Mouse (Mus musculus) right cerebral cortex, adult 2 months (tissue): Measurements from ENCODE around the gene Gli3.

ENCODE experiments used
- DNase-seq, 2 experiments: peaks; one replicate each; pipeline ENCODE4 v3.0.0; 2021 to 2022; ENCODE audit warnings: low spot score in 2 of 2

Gli3 gene

DNA sequence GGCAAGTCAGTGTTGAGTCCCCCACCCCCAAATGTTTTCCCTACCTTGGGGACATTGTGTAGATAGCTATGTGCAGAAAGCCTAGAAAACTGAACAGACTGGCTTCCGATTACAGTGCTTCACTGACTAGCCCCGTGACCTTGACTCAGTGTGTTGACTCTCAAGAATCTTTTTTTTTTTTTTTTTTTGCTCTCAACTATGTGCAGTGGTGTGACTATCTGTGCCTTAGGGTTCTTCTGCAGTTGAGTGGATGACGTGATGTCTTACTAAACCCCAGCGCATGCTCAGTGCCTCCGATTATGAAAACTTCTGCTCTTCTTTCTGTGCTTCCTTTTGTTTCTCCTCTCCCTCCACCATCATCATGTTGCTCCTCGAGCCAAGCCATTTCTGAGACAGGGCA lies 87.7 kb downstream of the Gli3 start:
- DNase-seq: no peak

GRCm38 (mm10) chr13:15552009-15552408 lies 89.0 kb downstream of the Gli3 start:
- no peak for DNase-seq

DNA sequence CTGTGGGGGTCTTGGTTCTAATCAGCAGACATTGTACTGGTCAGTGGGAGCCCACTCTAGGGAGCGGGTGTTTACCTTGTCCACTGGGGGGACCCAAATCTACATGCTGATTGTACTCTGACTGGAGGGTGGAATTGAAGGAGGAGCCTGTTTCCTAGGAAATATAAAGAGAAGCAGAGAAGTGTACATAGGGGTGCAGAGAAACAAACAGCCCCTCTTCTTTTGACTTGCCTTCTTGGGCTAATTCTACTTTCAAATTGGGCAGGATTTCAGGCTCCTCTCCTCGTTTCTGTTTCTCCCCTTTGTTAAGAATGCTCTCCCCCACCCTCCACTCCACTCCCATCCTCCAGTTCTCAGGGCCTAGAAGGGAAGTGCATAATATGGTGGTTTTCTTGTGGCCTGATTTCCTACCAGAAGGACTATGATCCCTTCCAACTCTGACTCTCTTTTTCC lies 93.6 kb downstream of the Gli3 start:
- DNase-seq: no peak

DNA sequence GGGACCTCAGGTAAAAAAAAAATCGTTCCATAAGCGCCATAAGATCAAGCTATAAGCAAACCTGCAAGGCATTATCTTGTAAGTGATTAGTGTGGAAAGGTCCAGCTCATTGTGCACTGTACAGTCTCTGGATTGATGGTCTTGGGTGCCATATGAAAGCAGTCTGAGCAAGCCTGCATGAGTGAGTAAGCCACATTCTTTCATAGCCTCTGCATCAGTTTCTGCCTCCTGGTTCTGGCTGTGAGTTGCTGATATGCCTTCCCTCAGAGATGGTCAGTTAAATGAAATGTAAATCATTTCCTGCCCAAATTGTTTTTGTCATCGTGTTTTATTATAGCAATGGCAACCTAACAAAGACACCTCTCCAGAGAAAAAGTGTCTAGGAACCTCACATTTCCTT lies 98.4 kb downstream of the Gli3 start:
- no peak for DNase-seq

- DNase-seq: no peak
Measured at GRCm38 (mm10) chr13:15570908-15571568, 108.0 kb downstream of the Gli3 start.

GRCm38 (mm10) chr13:15577133-15577917 lies 114.3 kb downstream of the Gli3 start:
- no peak for DNase-seq

GRCm38 (mm10) chr13:15580458-15580857 lies 117.4 kb downstream of the Gli3 start:
- no peak for DNase-seq

GRCm38 (mm10) chr13:15585941-15586340 lies 122.9 kb downstream of the Gli3 start:
- DNase-seq: no peak

DNA sequence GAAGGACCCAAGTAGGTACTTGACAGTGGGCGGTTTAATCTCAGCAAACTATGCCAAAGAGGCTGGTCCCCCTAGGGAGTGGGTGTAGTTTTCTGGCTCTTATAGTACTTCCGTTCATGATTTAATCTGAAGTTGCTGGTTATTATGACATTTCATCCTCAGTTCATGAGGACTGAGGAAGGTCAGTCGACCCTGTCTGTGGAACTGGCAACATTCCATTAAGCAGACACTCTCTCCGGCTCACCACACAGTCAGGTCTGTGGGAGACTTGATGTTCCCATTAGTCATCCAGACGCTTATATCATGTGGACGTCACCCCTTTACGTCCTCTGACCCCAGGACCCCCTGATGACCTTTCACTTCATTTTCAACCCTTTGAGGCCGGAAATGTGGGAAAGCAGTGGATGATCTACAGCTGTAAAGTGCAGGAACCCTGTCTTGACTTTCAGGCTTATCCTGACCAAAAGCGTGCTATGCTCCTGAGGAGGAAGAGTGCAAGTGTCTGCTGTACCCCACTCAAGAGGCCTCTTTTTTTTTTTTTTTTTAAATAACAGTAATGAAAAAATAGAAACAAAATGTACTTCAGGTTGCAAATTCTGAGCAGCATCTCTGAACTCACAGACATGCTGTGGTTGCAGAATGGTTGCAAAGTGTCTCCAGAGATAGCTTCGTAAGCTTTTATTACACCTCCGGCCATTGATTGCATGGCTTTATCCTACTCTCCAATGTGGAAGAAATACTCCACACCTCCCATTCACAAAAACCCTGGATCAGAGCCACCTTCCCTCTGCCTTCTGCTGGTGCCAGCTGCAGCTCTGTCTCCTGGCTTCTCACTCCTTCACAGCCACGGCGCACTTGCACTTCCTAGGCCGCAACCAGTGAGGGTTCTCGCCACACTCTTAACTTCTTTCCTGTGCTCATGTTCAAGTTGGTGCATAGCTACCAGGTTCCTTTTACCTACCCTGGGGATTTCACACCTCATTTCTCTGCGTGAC lies 125.5 kb downstream of the Gli3 start:
- DNase-seq: peak; percentile 37 to 48

- no peak for DNase-seq
Measured at GRCm38 (mm10) chr13:15590326-15590933, 127.4 kb downstream of the Gli3 start.

DNA sequence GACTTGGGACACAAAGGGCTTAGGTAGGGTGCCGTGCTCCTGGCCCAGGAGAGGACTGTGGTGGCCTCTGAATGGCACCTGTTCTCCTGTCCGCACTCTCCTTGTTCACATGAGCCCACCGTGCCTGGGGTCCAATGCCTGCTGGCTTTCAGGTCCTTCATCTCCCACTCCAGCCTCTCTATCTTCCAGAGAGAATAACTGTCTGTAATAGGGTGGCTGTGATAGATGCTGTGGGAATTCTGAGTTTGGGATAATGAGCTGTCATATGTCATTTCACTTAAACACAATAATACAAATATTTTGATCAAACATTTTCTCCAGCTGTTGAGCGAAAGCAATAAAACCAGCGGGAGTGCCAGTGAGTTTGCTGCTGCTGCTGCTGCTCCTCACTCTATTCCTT lies 133.6 kb downstream of the Gli3 start:
- DNase-seq: no peak

- no peak for DNase-seq
Measured at GRCm38 (mm10) chr13:15599741-15600140, 136.7 kb downstream of the Gli3 start.

- no peak for DNase-seq
Measured at GRCm38 (mm10) chr13:15602161-15602560, 139.1 kb downstream of the Gli3 start.

DNA sequence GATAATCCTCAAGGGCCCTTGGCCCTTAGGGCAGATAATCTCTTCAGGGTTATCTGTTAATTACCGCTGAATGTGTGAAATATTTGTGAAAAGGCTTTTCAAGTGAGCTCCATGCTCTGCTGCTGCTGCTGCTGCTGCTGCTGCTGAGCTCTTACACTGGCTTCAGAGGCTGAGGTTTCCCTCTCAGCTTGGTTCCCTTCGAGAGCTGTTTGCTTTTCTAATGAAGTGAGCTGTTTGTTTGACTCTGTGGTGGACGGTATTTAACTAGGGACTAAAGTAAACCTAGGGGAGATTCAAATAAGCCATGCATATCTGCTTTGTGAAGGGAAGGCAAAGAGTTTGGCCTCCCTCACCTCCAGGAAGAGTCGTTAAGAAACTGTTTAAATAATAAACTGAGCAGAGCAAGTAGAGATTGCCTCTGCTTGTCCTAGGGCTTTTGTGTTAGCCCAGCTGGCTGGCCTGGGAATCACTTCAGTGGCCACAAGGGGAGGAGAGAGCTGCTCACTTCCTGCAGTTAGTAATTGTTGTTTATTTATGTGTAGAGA lies 139.7 kb downstream of the Gli3 start:
- DNase-seq: no peak

GRCm38 (mm10) chr13:15604074-15604473 lies 141.0 kb downstream of the Gli3 start:
- DNase-seq: no peak

DNA sequence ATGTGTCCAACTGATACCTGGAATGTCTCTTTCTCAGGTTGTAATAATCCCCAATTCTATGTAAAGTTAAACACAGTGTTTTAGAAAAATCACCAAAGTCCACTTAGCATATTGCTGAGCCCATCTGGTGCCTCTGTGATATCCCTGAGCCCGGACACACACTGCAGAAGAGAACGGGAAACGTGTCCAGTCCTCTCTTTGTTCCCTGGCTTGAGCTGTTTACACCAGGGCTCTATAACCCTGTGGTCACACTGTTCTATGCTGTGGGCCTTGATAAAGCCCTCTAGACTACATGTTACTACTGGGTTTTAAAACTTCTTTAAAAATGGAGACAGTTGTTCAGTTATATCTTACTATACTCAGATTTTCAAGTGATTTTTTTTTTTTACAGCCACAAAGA lies 154.4 kb downstream of the Gli3 start:
- no peak for DNase-seq

- no peak for DNase-seq
Measured at GRCm38 (mm10) chr13:15618051-15618692, 155.1 kb downstream of the Gli3 start.

GRCm38 (mm10) chr13:15621009-15621408 lies 158.0 kb downstream of the Gli3 start:
- no peak for DNase-seq

DNA sequence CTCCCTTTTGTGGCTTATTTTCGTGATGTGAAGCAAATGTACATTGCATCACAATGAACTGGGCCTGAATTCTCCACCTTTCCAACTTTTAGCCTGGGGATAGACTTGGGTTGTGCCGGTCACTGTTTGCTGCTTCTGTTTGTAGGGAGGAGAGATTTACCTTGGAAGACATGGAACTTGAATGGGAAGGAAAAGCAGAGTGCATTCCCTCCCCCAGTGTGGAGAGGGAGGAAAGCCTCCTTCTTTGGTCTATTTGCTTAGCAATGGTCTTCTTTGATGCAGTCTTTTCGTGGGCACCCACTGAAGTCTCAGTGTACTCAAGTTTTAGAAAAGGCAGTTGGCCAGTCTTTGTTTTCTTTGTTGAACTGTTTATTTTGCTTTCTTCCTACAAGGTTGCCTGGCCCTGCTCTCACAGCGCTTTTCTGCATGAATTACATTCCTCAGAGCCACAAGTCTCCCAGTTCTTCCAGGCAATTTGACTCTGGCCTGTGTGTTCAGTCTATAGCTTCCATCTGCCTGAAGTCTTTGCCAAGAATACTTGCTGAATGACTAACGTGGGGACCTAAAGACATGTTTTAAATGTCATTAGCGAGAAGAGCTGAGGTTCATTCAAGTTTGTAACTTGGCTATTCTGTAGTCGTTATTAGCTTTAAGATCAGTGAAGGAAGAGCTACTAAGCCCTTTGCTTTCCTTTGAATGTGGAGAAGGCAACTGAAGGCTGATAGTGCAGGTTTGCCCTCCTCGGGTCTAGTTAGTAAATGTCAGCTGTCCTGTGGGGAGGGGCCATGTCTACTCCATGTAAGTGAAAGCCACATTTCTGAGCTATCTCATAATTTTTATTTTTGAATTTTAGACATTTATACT lies 161.7 kb downstream of the Gli3 start:
- DNase-seq: no peak

- no peak for DNase-seq
Measured at GRCm38 (mm10) chr13:15641548-15641947, 178.5 kb downstream of the Gli3 start.
